Mouse (Mus musculus) monocyte, adult 5-6 weeks (primary cell): ENCODE measurements around the gene Ipmk. TPM values are rescaled to one million over a fixed set of nuclear protein-coding genes. Genes with fewer than 3 reads are reported as not detected.
"Not testable (repeated sequence)": the region's sequence is repeated elsewhere in the genome, so short reads cannot be mapped to it uniquely, and the experiment has no call there.

Experiments used
- ATAC-seq: fragments of 153-309, 156-312 bp; replicated peaks from 2 replicates; pipeline ENCODE4 v1.8.0; 2017; ENCODE audit warnings: mild to moderate bottlenecking; ENCODE audit not compliant: low TSS enrichment, insufficient number of reproducible peaks, severe bottlenecking, poor library complexity, low FRiP score
- total RNA-seq: library from RNA; stranded (forward); fragments of 200-1000, 200-491, 200-594 nt; gene quantifications from 3 replicates; pipeline ENCODE4 v1.2.3, GENCODE M21; 2017

Gene Ipmk
- total RNA-seq, 1 experiment from 2014 or later: 36.9 TPM

DNA sequence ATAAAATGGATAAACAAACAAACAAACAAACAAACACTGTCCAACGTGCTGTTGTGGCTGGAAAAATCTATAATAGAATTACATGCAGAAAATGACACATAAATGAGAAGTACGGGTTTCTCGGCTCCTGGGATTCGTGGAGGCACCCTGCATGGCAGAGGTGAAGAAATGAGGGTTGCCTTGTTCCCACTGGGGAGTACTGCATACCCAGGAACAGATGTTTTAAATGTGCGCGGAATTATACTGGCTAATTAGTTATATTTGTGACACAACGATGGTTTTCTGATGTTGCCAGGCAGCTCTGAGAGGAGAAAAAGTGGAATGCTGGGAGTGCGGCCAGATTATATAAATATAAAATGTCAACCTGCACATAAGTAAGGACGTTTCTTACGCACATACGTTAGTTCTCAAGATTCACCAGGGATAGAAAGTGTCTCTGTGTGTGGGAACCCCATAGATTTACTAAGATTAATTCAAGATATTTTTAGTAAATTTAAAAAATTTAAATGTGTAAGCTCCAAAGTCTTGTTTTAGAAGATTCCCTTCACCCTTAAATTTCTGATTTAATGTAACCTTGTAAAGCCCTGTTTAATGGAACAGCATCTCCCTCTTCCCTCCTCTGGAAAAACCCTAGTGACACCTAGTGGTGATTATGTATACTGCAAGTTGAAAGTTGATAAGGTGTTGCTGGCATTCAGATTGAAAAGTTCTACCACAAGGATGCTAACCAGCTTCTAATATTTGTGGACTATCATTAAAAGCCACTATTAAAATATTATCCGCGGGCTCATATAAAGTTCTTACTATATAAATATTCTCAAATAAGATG is 53.5 kb downstream of the Ipmk start:
- ATAC-seq: peak; percentile 57; the same call in 1 of the 2 replicates

DNA sequence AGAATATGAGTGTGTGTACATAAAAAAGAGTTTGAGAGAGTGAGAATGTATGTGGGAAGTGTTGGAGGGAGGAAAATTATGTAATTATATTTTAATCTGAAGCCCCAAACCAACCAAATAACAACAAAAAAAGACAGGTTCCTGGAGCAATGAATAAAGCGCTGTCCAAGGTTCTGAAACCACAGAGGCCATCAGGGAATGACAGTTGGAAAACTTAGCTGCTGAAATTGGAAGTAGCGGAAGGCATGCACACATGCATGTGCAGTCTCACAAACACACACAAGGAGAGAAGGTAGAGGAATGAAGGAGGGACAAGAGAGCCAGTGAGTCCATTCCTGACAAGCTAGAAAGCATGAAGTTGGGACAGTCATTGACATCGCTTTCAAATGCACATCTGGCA is 56.1 kb downstream of the Ipmk start:
- ATAC-seq: no peak

DNA sequence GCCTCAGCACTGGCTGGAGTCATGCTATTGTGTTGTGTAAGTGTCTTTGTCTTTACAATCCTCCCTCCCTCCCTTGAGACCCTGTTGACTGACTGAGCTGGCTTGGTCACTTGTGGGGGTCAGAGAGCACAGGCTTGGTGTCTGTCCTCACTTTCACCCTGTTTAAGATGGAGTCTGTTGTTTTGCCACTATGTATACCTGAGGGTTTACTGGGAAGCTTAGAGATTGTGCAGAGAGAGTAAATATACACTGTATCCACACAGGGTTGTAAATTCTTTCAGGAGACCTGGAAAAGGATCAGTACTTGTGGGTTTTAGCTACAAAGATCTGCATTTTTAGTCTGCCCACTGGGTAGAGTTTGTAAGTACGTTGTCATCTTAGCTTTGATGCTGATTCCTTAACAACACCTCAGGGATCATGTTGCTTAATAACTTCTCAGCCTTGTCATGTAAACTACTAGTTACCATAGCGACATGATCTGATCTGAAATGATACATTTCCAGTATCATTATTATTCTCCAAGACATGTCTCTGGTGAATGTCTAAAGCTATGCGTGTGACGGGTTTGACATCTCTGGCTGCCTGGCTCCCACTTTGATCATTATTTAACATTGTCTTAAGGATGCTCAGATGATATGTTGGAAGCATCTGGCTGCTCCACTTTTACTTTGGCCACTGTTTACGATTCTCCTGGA is 58.1 kb downstream of the Ipmk start:
- no peak for ATAC-seq

DNA sequence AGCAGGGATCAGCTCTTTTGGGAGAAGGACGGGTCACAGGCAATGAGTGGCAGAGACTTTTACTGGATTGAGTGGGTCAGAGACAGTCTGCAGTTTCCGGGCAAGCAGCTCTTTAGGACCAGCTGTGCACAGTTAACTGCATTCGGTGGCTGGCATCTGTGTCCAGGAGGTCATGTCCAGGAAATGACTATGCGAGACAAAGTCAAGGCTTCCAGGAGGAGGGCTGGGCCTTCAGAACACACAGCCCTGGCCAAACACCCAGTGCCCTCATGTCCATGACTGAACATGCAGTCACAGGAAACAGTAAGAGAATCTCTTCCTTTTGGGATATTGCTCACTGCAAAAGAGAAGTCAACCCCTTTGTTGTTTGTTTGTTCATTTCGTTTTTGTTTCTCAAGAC is 62.4 kb downstream of the Ipmk start:
- ATAC-seq: no peak

- no peak for ATAC-seq
Observed at GRCm38 (mm10) chr10:71413401-71413800, 65.8 kb downstream of the Ipmk start.

- ATAC-seq: no peak
Observed at GRCm38 (mm10) chr10:71421531-71421930, 74.0 kb downstream of the Ipmk start.

DNA sequence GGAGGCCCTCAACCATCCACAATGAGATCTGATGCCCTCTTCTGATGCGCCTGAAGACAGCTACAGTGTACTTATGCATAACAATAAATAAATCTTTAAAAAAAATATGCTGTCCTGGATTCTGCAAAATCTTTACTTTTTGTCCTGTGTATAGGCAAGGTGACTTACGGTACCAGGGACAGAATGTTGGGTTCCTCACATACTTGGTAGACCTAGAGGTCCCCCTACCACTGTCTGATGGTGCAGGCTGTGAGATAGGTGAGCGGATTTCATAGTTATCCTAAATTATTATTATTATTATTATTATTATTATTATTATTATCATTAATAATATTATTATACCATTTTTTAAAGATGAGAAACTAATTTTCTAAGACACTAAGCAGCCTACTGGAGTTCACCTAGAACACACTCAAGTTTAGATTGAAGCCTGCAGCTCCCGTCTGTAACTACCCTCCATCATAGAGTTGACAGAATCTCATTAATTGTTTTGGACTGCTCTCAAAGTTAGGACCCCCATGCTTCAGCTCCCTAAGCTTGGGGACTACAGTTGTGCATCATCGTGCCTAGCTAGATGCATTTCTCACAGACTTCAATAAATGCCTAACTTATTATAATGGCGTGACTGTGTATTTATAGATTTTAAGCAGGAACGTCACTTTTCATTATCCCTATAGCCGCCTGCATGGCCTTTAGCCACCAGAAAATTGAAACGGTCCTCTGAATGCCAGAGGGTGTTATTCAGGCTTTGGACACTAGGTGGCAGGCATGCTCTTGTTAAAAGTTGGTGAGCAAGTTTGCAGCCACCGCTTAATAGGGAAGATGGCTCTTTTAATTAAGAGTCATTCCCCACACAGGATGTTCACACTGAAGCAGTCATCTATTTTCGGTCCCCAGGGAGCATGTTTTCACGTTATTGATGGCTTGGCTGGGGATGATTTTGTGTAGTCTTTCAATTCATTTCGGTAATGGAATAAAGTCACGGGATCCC is 74.8 kb downstream of the Ipmk start:
- no peak for ATAC-seq

DNA sequence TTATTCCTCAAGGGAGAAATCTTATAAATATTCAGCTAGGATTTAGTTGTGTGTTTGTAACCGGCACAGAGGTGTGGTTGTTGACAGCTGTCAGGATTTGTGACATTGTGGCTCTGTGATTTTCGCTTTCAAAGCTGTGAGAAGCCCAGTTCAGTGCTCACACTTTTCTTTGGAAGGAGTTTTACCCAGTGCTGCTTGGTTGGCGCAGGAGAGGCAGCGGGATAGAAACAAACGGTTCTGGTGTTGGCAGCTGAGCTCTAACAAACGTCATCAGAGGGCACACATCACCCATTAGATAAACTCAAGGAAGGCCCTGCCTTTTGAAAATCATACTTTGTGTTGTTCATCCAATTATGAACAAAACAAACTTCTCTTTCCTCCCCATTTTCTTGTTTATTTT is 79.2 kb downstream of the Ipmk start:
- ATAC-seq: no peak

GRCm38 (mm10) chr10:71427381-71427780 is 79.8 kb downstream of the Ipmk start:
- no peak for ATAC-seq

DNA sequence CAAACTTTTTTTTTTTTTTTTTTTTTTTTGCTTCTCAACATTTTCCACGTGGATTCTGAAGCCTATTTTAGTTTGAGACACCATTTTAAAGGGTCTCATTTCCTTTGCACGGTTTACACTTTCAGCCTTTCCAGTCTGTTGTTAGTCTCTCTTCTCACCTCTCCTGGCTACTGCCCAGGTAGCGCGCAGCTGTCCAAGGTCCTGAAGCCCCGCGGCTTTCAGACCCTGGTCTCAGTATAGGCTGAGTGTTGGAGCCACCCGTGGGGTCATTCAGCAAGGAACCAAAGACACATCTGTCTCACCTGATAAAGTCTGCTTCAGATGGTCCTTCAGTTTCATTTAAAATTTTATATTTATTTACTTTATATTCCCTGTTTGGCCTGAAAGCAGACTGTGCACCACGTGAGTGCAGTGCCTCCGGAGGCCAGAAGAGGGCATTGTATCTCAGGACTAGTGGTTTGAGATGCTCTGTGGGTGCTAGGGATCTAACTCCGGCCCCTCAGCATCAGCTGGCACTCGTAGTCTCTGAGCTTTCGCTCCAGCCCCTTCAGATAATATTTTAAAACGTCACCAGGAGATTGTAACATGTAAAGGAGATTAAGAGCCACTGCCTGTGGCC is 80.8 kb downstream of the Ipmk start:
- no peak for ATAC-seq

GRCm38 (mm10) chr10:71430661-71431060 is 83.1 kb downstream of the Ipmk start:
- ATAC-seq: no peak

DNA sequence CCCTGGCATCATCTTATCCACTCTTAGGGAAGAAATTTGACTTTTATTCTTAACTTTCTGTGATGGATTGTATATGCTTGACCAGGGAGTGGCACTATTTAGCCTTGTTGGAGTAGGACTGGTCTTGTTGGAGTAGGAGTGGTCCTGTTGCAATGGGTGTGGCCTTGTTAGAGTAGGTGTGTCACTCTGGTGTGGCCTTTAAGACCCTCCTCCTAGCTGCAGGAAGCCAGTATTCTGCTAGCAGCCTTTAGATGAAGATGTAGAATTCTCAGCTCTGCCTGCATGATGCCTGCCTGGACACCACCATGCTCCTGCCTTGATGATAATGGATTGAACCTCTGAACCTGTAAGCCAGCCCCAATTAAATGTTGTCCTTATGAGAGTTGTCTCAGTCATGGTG is 95.5 kb downstream of the Ipmk start:
- ATAC-seq: no peak

DNA sequence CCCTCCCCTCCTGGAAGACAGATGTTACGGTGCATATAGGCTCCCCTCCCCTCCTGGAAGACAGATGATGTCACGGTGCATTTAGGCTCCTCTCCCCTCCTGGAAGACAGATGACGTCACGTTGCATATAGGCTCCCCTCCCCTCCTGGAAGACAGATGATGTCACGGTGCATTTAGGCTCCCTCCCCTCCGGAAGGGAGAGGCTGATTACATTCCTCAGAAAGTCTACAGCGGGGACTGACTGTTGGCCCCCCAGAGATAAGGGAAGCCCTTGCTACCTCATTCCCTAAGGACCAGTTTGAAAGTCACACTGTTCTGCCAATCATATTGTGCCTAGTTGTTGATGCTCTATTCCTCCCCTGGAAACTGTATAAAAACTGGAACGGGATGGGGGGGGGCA is 100.1 kb downstream of the Ipmk start:
- no peak for ATAC-seq

DNA sequence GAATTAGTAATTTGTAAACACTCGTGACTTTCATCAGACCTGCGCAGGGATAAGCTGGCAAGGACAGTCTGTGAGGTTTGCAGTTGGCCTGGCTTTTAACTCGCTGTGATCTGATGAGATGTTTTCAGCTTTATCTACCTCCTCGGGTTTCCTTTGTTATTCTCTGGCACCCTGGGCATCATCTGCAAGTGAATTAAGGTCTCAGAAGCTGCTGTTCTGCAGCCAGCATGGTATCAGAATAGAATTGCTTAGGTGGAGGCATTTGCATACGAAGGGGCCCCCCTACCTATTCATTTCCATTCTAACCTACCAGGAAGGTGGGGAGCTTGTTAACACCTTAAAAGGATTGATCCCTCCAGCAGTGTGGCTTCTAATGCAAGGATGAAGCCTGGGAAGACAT is 100.7 kb downstream of the Ipmk start:
- ATAC-seq: no peak

- no peak for ATAC-seq
Observed at GRCm38 (mm10) chr10:71455355-71455754, 107.8 kb downstream of the Ipmk start.

GRCm38 (mm10) chr10:71462371-71462770 is 114.8 kb downstream of the Ipmk start:
- not testable (repeated sequence) for ATAC-seq

DNA sequence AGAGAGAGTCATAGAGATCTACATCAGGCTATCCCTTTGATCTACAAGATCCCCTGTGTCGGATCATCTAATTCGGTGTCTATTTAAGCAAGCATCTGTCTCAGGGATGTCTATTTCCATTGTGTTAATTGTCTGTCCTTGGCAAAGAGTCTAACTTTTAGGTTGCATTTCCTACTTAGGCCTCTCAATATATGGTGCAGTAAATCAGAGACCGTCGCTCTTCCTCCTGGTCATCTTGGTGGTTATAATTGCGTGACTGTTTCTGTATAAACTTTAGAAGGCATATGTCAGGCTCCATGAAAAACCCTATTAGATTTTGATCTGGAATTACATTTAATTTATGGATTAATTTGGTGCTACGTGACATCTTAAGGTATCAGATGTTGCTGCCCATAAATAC is 116.9 kb downstream of the Ipmk start:
- no peak for ATAC-seq

DNA sequence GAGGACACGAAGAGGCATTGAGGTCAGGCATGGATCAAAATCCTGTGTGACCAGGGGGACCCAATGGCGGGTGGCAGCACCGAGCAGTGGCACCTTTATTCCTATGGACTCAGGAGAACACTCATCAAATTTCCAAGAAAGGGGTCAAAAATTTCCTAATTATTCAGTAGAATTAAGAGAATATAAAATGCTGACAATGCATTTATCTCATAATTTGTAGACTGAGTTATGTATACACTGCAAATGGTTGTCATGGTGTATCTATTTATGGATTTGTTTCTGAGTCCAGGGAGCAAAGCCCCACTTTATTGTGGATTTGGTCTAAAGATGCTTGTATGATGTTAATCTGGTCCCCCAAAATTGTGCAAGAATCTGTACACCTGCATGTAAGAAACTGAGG is 120.8 kb downstream of the Ipmk start:
- ATAC-seq: no peak

DNA sequence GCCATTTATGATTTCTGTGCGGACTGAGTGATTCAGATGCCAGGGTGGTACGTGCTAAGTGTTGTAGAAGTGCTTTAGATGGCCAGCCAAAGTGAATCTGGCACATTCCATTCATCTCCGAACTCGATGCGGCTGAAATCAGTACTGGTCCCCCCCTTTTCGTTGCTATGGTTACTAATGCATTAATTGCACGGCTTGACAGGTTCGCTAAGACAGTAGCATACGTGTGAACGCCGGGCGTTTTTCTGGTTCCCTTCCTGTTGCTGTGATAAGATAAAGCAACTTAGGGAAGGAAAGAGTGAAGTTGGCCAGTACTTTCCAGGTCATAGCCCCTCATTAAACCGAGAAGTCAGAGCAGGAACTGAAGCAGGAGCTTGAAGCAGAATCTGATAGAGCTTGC is 122.2 kb downstream of the Ipmk start:
- no peak for ATAC-seq
